Mouse (Mus musculus) liver, adult 2 months (tissue): Measurements from ENCODE around the gene Mettl7b. TPM values are rescaled to one million over a fixed set of nuclear protein-coding genes. Genes with fewer than 3 reads are reported as not detected.

Source experiments
- DNase-seq: peaks from one replicate; pipeline ENCODE4 v3.0.0-alpha.2; 2011; ENCODE audit warnings: low read depth, low spot score; ENCODE audit errors: extremely low read depth
- H3K27ac ChIP-seq: fragments of 200-500 bp; replicated peaks from 2 replicates; pipeline ENCODE4 v1.5.1; 2012; ENCODE audit warnings: low read depth, mild to moderate bottlenecking, control low read depth, inconsistent platforms, low read length; ENCODE audit not compliant: insufficient read depth
- H3K27me3 ChIP-seq: fragments of 200-500 bp; 2 replicates; pipeline ENCODE4 v1.6.1; 2012; ENCODE audit warnings: mild to moderate bottlenecking, moderate library complexity, low read length, inconsistent platforms; ENCODE audit not compliant: control insufficient read depth, insufficient read depth
- H3K36me3 ChIP-seq: fragments of 200-500 bp; 2 replicates; pipeline ENCODE4 v1.6.1; 2012; ENCODE audit warnings: low read length, inconsistent platforms; ENCODE audit not compliant: control insufficient read depth, insufficient read depth
- H3K4me1 ChIP-seq: fragments of 200-500 bp; 2 replicates; pipeline ENCODE4 v1.6.1; 2011; ENCODE audit warnings: low read length; ENCODE audit not compliant: control insufficient read depth, insufficient read depth
- H3K4me3 ChIP-seq: fragments of 200-500 bp; 2 replicates; pipeline ENCODE4 v1.5.1; 2011; ENCODE audit warnings: low read depth, mild to moderate bottlenecking, control low read depth, low read length, moderate library complexity; ENCODE audit not compliant: insufficient read depth
- H3K79me2 ChIP-seq: fragments of 200-500 bp; 2 replicates; pipeline ENCODE4 v1.6.1; 2012; ENCODE audit warnings: inconsistent platforms, mild to moderate bottlenecking, low read length, moderate library complexity; ENCODE audit not compliant: control insufficient read depth, insufficient read depth
- H3K9ac ChIP-seq: fragments of 200-500 bp; 2 replicates; pipeline ENCODE4 v1.6.1; 2012; ENCODE audit warnings: low read depth, mild to moderate bottlenecking, control low read depth, inconsistent platforms, low read length
- CTCF ChIP-seq: fragments of 200-500 bp; IDR thresholded peaks from 2 replicates; pipeline ENCODE4 v1.5.1; 2011; ENCODE audit warnings: low read depth, low read length, control low read depth
- POLR2A ChIP-seq: fragments of 200-500 bp; IDR thresholded peaks from 2 replicates; pipeline ENCODE4 v1.6.1; 2011; ENCODE audit warnings: low read length, control low read depth; ENCODE audit not compliant: insufficient read depth; ENCODE audit errors: extremely low read depth
- WGBS: fragments of 180-500 bp; shearing (Covaris S2); methylation state at CpG from one replicate; pipeline ENCODE4 v1.1.7; 2018; 5-methylcytosine and 5-hydroxymethylcytosine counted together
- polyA plus RNA-seq: library from polyadenylated mRNA; depleted of rRNA; stranded (reverse); fragments of >200 nt; gene quantifications from 2 replicates; pipeline ENCODE4 v1.2.3, GENCODE M21; 2012
- total RNA-seq: library from RNA; depleted of rRNA; stranded (reverse); fragments of >200 nt; gene quantifications from 2 replicates; pipeline ENCODE4 v1.2.3, GENCODE M21; 2014

Mettl7b gene
- total and polyA plus RNA-seq, 2 experiments = 639 to 780 TPM

DNA sequence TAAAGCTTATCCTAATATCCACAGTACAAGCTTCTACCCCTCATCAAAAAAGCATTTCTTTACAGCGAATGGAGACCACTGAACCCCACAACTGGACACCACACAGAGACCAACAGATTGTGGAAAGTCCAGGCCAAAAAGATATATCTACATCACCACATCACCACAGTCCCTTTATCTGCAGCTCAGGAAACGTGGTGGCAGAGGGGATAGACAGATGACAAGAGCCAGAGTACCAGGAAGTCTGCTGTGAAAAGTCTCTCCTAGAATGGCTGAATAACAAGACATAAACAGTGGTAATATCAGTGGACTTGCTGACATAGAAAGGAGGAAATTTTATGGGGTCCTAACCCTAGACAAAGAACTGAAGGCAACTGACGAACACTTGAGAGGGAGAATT, 15.6 kb upstream of the Mettl7b start:
- H3K27me3 ChIP-seq = no peaks in the 10 kb centered on the region
- peaks cover 15% of the 10 kb centered on the region for H3K36me3 ChIP-seq
- H3K9ac ChIP-seq = no peak overlapping the region
- no peak for DNase-seq
- H3K4me3 ChIP-seq = no peak overlapping the region
- H3K79me2 ChIP-seq = peaks cover 2% of the 10 kb centered on the region; the same call in 1 of the 2 replicates
- peaks cover 31% of the 10 kb centered on the region for H3K4me1 ChIP-seq
- TF ChIP-seq CTCF (no peak), POLR2A (no peak)
- H3K27ac ChIP-seq = 0 out of 2 replicates have a peak overlapping the region, but pooled peaks have one; percentile 8
- WGBS = 67% methylated on average over 3 of the region's 3 CpGs

DNA sequence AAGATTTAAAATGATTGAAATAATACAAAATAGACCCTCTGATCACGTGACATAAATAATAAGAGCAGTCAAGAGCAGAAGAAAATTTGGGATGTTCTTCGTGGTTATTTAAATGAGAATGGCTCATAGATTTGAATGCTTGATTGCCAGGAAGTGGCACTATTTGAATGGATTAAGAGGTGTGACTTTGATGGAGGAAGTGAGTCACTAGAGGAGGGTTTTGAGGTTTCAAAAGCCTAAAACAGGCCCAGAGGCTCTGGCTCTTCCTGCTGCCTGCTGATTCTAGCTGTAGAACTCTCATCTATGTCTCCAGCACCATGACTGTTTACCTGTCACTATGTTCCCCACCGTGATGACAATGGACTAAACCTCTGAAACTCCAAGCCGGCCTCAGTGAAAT, 12.1 kb upstream of the Mettl7b start:
- no peak for TF ChIP-seq CTCF
- no peak for TF ChIP-seq POLR2A
- Histone ChIP-seq H3K4me1 (peaks cover 27% of the 10 kb centered on the region), H3K36me3 (peaks cover 12% of the 10 kb centered on the region), H3K9ac (peak overlapping the region; percentile 68), H3K79me2 (peaks cover 2% of the 10 kb centered on the region; the same call in 1 of the 2 replicates), H3K4me3 (peak overlapping the region; percentile 65), H3K27ac (peak overlapping the region; percentile 53), H3K27me3 (no peaks in the 10 kb centered on the region)
- DNase-seq = peak; percentile 64
- WGBS = 63% methylated on average over 4 of the region's 4 CpGs

DNA sequence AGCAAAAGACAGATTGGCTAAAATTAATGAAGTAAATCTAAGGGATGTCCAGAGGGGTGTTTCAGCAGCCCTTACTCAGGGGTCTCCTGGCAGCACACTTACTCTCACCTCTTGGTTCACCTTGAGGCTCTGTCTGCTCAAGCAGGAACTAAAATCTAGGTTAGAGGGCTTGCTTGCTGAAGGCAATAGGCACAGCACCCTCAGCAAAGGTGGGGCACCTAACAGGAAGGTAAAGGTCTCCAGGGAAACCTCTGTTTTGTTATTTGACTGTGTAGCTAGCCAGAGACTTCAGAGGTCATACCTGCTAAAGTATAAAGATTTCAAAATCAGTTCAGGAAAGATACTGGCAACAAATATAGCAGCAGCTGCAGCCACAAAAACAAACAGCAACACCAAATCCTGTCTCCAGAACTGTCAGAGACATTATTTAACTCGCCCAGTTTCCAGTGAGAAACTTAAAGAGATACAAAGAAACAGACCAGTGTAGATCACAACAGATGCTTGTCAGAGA, 10.0 kb upstream of the Mettl7b start:
- Histone ChIP-seq H3K9ac (peak overlapping the region; percentile 16; the same call in 1 of the 2 replicates), H3K27ac (peak overlapping the region; percentile 95), H3K4me3 (peak overlapping the region; percentile 74), H3K27me3 (no peaks in the 10 kb centered on the region), H3K79me2 (no peaks in the 10 kb centered on the region; the same call in 1 of the 2 replicates), H3K4me1 (peaks cover 24% of the 10 kb centered on the region), H3K36me3 (peaks cover under 1% of the 10 kb centered on the region; the same call in 1 of the 2 replicates)
- no peak for TF ChIP-seq POLR2A
- TF ChIP-seq CTCF = no peak
- WGBS = 10% methylated on average over 1 of the region's 1 CpGs
- DNase-seq = peak; percentile 98

DNA sequence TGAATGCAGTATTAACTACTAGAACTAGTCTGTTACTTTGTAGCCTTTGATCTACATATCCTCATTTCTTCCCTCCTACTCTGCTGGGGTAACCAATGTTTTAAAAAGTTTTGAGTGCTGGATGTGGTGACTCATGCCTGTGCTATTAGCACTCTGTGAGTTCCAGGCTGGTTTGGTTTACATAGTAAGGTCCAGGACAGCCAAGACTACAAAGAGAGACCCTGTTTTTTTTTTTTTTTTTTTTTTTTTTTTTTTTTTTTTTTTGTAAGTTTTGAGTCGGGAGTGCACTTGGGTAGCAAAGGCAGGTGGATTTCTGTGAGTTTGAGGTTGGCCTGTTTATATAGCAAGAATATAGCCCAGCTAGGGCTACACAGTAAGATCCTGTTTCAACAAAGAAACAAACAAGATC, 7.6 kb upstream of the Mettl7b start:
- no peak for TF ChIP-seq POLR2A
- no peak for TF ChIP-seq CTCF
- H3K36me3 ChIP-seq = no peaks in the 10 kb centered on the region

DNA sequence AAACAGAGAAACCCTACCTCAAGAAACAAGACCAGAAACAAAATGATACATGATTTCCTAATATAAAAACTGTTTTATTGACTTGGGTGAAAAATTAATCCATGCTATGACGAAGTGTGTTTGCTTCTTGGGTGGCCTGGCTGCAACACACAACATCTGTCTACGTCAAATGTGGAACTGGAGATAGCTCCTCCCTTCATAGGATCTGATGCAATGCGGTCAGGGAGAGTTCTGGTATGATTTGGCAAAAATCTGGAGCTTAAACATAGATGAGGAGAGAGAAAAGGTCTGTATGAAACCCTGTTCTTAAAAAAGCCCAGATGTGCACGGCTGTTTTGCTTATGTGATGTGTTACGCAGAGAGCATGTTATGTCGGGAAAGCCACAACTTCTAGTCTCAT, 5.1 kb upstream of the Mettl7b start:
- H3K4me3 ChIP-seq = no peak overlapping the region
- no peaks in the 10 kb centered on the region; the same call in 1 of the 2 replicates for H3K79me2 ChIP-seq
- peak overlapping the region; percentile 99 for H3K27ac ChIP-seq
- peaks cover 46% of the 10 kb centered on the region for H3K4me1 ChIP-seq
- no peaks in the 10 kb centered on the region for H3K36me3 ChIP-seq
- DNase-seq = peak; percentile 100
- no peaks in the 10 kb centered on the region for H3K27me3 ChIP-seq
- TF ChIP-seq POLR2A (no peak), CTCF (no peak)
- peak overlapping the region; percentile 50 for H3K9ac ChIP-seq
- WGBS = 17% methylated on average over 6 of the region's 6 CpGs

More for the DNA sequence above, 7.6 kb upstream of the Mettl7b start:
- no peak overlapping the region for H3K9ac ChIP-seq
- peaks cover 39% of the 10 kb centered on the region for H3K4me1 ChIP-seq
- H3K4me3 ChIP-seq = no peak overlapping the region
- H3K27ac ChIP-seq = no peak overlapping the region; the same call in 1 of the 2 replicates
- no peaks in the 10 kb centered on the region; the same call in 1 of the 2 replicates for H3K79me2 ChIP-seq
- peak; percentile 64 for DNase-seq
- no peaks in the 10 kb centered on the region for H3K27me3 ChIP-seq
- 7% methylated on average over 1 of the region's 1 CpGs for WGBS

DNA sequence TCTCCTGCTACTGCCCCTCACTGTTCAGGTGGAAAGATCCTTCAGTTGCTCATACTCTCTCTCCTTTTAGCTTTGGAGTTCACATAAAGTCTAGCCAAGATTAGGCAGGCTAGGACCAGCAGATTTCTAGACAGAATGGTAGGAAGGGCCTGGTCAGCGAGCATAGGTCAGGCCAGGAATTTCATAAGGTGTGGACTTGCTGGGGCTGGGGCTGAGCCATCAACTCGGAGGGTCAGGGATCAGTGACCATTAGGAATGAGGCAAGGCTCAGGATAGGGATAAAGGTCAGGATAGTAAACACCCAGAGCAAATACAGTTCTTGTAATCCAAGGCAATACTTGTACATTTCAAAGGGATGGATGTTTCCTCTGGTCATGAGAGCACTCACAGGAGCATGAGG, 4.2 kb upstream of the Mettl7b start:
- H3K79me2 ChIP-seq = peaks cover 6% of the 10 kb centered on the region; the same call in 1 of the 2 replicates
- H3K4me1 ChIP-seq = peaks cover 42% of the 10 kb centered on the region
- peak overlapping the region; percentile 99 for H3K27ac ChIP-seq
- whole genome bisulfite sequencing = 29% methylated on average over 2 of the region's 2 CpGs
- no peak overlapping the region; the same call in 1 of the 2 replicates for H3K4me3 ChIP-seq
- peak overlapping the region; percentile 73 for H3K9ac ChIP-seq
- TF ChIP-seq POLR2A = no peak
- no peak for TF ChIP-seq CTCF
- no peaks in the 10 kb centered on the region for H3K27me3 ChIP-seq
- H3K36me3 ChIP-seq = no peaks in the 10 kb centered on the region
- DNase-seq = peak; percentile 100
